20 mouse cellular contexts compared by ENCODE assay signal in the genomic region with DNA sequence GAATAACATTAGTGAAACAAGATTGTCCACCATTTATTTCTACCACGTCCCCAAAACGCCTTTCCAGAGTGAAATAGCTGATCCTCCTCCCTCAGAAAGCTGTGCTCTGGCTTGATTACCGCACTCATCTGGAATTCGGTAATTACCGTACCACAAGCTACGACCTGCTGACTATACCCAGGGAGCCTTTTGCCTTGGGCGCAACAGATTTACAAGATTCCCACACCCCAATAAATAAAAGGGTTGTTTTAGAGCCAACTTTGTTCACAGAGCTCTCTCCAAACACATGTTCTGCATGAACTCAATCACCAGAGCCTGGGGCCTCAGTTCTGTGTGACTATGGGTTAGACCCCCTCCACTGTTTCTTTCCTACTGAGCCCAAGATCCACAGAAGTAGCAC.
A peak's percentile ranks its signal among the peaks of the same experiment; 100 is the strongest.
DNase-seq lines count a peak whose midpoint lies in the region; ATAC-seq and TF ChIP-seq lines count a peak whose summit lies in the region.
"Had no signal": no experiment of that assay in that cellular context is flagged by ENCODE, and none has a peak within 500 bp of the region (broad histone marks: within the 10 kb centered on the region; RNA-seq: fewer than 3 reads in every experiment).

No protein-coding gene starts in this region.

- no peak overlapping the region for H3K4me3 ChIP-seq in embryonic facial prominence, embryonic 14.5 days (ENCODE audit: low read depth, low read length)
- no peak overlapping the region for H3K4me3 ChIP-seq in limb, embryonic 11.5 days (ENCODE audit: low read depth, low read length)
- H3K4me3 ChIP-seq in stomach, postnatal 0 days (ENCODE audit: low read depth, low read length), result no peak overlapping the region
- no peak overlapping the region for H3K4me3 ChIP-seq in midbrain, embryonic 15.5 days
- H3K4me3 ChIP-seq: heart, embryonic 10.5 days had no signal

- H3K36me3 ChIP-seq in embryonic facial prominence, embryonic 14.5 days (ENCODE audit: control insufficient read depth, insufficient read depth, low read length), result no peaks in the 10 kb centered on the region
- no peaks in the 10 kb centered on the region for H3K36me3 ChIP-seq in limb, embryonic 11.5 days (ENCODE audit: control insufficient read depth, insufficient read depth, low read length)
- H3K36me3 ChIP-seq in stomach, postnatal 0 days (ENCODE audit: control insufficient read depth, insufficient read depth, low read length), result no peaks in the 10 kb centered on the region
- H3K36me3 ChIP-seq in midbrain, embryonic 15.5 days (replicated peaks), result no peaks in the 10 kb centered on the region
- H3K36me3 ChIP-seq: heart, embryonic 10.5 days had no signal

- WGBS in embryonic facial prominence, embryonic 14.5 days, result 33% methylated on average over 7 of the region's 7 CpGs
- 30% methylated on average over 7 of the region's 7 CpGs for WGBS in limb, embryonic 11.5 days
- 57% methylated on average over 7 of the region's 7 CpGs for WGBS in stomach, postnatal 0 days
- WGBS in midbrain, embryonic 15.5 days, result 74% methylated on average over 7 of the region's 7 CpGs

- DNase-seq in urinary bladder, postnatal 14 days (ENCODE audit: low spot score), result peak; percentile 29
- no peak for DNase-seq in urinary bladder, adult 2 months (ENCODE audit: low spot score)
- peak; percentile 89 for DNase-seq in embryonic facial prominence, embryonic 14.5 days (ENCODE audit: low spot score)
- peak; percentile 47 for DNase-seq in limb, embryonic 11.5 days (ENCODE audit: low spot score)
- no peak for DNase-seq in stomach, postnatal 0 days (ENCODE audit: low spot score)
- no peak for DNase-seq in spleen, postnatal 14 days (ENCODE audit: low spot score in 2 of 2)
- DNase-seq in lung, postnatal 10 days, result no peak
- DNase-seq: adrenal gland, adult 8-10 months; cerebellum, adult 11 months; cerebellum, postnatal 14 days; embryo, embryonic 11 days; kidney, adult 8-10 months; kidney, postnatal 36 days; layer of hippocampus, adult 9-11 months; lung, adult 18-20 months; thymus, postnatal 25 days had no signal

- peak overlapping the region; percentile 54 for H3K27ac ChIP-seq in embryonic facial prominence, embryonic 14.5 days (replicated peaks; ENCODE audit: low read depth, low read length)
- H3K27ac ChIP-seq in limb, embryonic 11.5 days (replicated peaks; ENCODE audit: low read depth, low read length), result no peak overlapping the region
- peak overlapping the region; percentile 56 for H3K27ac ChIP-seq in stomach, postnatal 0 days (replicated peaks)
- H3K27ac ChIP-seq in midbrain, embryonic 15.5 days, result no peak overlapping the region
- H3K27ac ChIP-seq: heart, embryonic 10.5 days had no signal

- no peak for TF ChIP-seq CTCF in stomach, postnatal 0 days (IDR thresholded peaks at IDR 0.05; ENCODE audit: low read depth)

- H3K9me3 ChIP-seq in embryonic facial prominence, embryonic 14.5 days (ENCODE audit: control insufficient read depth, low read length), result no peaks in the 10 kb centered on the region
- no peaks in the 10 kb centered on the region for H3K9me3 ChIP-seq in limb, embryonic 11.5 days (ENCODE audit: control insufficient read depth, low read length)
- H3K9me3 ChIP-seq in stomach, postnatal 0 days (ENCODE audit: control insufficient read depth, low read length), result no peaks in the 10 kb centered on the region
- H3K9me3 ChIP-seq in midbrain, embryonic 15.5 days, result no peaks in the 10 kb centered on the region
- H3K9me3 ChIP-seq: heart, embryonic 10.5 days had no signal

- TF ChIP-seq EP300 in stomach, postnatal 0 days (optimal IDR thresholded peaks at IDR 0.05), result peak; percentile 57

- peak; percentile 90 for ATAC-seq in embryonic facial prominence, embryonic 14.5 days (ENCODE audit: low read depth)
- peak; percentile 65 for ATAC-seq in limb, embryonic 11.5 days (ENCODE audit: insufficient number of reproducible peaks, low FRiP score, low TSS enrichment, low read depth)
- ATAC-seq in stomach, postnatal 0 days (ENCODE audit: low FRiP score, low TSS enrichment), result peak; percentile 21; the same call in 1 of the 2 replicates
- no peak for ATAC-seq in midbrain, embryonic 15.5 days (replicated peaks)
- ATAC-seq: inflammation-experienced regulatory T-cells, adult 6 months; midbrain, embryonic 16.5 days had no signal

- no peaks in the 10 kb centered on the region for H3K27me3 ChIP-seq in embryonic facial prominence, embryonic 14.5 days (replicated peaks; ENCODE audit: control insufficient read depth, insufficient read depth, low read length)
- no peaks in the 10 kb centered on the region for H3K27me3 ChIP-seq in limb, embryonic 11.5 days (ENCODE audit: control insufficient read depth, insufficient read depth, low read length)
- no peaks in the 10 kb centered on the region for H3K27me3 ChIP-seq in stomach, postnatal 0 days (ENCODE audit: control insufficient read depth, insufficient read depth, low read length)
- no peaks in the 10 kb centered on the region for H3K27me3 ChIP-seq in midbrain, embryonic 15.5 days (replicated peaks)

- no peak overlapping the region for H3K9ac ChIP-seq in embryonic facial prominence, embryonic 14.5 days (ENCODE audit: low read depth, low read length)
- no peak overlapping the region for H3K9ac ChIP-seq in limb, embryonic 11.5 days (ENCODE audit: low read length)
- H3K9ac ChIP-seq in stomach, postnatal 0 days (ENCODE audit: low read length), result no peak overlapping the region
- H3K9ac ChIP-seq in midbrain, embryonic 15.5 days, result no peak overlapping the region

- H3K4me1 ChIP-seq in embryonic facial prominence, embryonic 14.5 days (ENCODE audit: control insufficient read depth, insufficient read depth, low read length), result peaks cover 7% of the 10 kb centered on the region; the same call in 1 of the 2 replicates
- no peaks in the 10 kb centered on the region; the same call in 1 of the 2 replicates for H3K4me1 ChIP-seq in limb, embryonic 11.5 days (ENCODE audit: control insufficient read depth, insufficient read depth, low read length)
- H3K4me1 ChIP-seq in stomach, postnatal 0 days (replicated peaks; ENCODE audit: control insufficient read depth, insufficient read depth), result no peaks in the 10 kb centered on the region
- H3K4me1 ChIP-seq in midbrain, embryonic 15.5 days, result no peaks in the 10 kb centered on the region

- no peak overlapping the region for H3K4me2 ChIP-seq in embryonic facial prominence, embryonic 14.5 days (ENCODE audit: low read depth, low read length)
- H3K4me2 ChIP-seq in limb, embryonic 11.5 days (ENCODE audit: low read depth, severe bottlenecking), result no peak overlapping the region
- no peak overlapping the region for H3K4me2 ChIP-seq in stomach, postnatal 0 days (replicated peaks; ENCODE audit: low read depth)
- H3K4me2 ChIP-seq in midbrain, embryonic 15.5 days, result no peak overlapping the region

Comparison
In these comparisons a context has a peak if more than half of its experiments do, and no peak if none do; other contexts are left out.
1. DNase-seq: peak in urinary bladder, postnatal 14 days (single experiment), embryonic facial prominence, embryonic 14.5 days (single experiment) and limb, embryonic 11.5 days (single experiment); none in urinary bladder, adult 2 months (single experiment), stomach, postnatal 0 days (single experiment), spleen, postnatal 14 days (0 of 2) and lung, postnatal 10 days (single experiment).
2. H3K27ac ChIP-seq: peak in embryonic facial prominence, embryonic 14.5 days (single experiment) and stomach, postnatal 0 days (single experiment); none in limb, embryonic 11.5 days (single experiment) and midbrain, embryonic 15.5 days (single experiment).